In the genomic region with DNA sequence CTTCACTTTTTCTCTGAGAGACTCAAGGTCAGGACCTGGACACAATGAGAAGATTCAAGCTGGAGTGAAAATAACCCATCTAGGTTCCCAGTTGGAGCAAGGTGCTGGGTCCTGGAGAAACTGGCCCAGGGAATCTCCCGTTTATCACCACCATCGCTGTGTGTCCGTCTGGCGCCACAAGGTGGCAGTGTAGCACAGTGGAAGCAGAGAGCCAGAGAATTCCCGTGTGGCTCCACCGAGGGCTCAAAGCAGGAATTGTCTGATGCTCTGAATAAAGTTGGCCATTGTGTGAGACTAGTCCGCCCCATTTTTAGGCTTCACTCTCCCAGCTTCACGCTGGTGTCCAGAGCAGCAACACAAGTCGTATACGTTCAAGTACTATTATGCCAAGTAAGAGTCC, we compare ENCODE assay signal across 9 mouse cellular contexts. TPM values are rescaled to one million over a fixed set of nuclear protein-coding genes. Genes with fewer than 3 reads are reported as not detected.
DNase-seq lines count a peak whose midpoint lies in the region; ATAC-seq lines count a peak whose summit lies in the region.
"Had no signal": no experiment of that assay in that cellular context is flagged by ENCODE, and none has a peak within 500 bp of the region (broad histone marks: within the 10 kb centered on the region; RNA-seq: fewer than 3 reads in every experiment).

No protein-coding gene starts in this region.

- H3K4me3 ChIP-seq in forebrain, embryonic 11.5 days (ENCODE audit: low read depth, low read length) = no peak overlapping the region
- no peak overlapping the region for H3K4me3 ChIP-seq in hindbrain, embryonic 12.5 days

- no peak overlapping the region for H3K27ac ChIP-seq in forebrain, embryonic 11.5 days (ENCODE audit: low read depth, low read length)
- H3K27ac ChIP-seq in hindbrain, embryonic 12.5 days = no peak overlapping the region

- no peak overlapping the region for H3K9ac ChIP-seq in forebrain, embryonic 11.5 days (ENCODE audit: low read length)
- no peak overlapping the region for H3K9ac ChIP-seq in hindbrain, embryonic 12.5 days

- peak; percentile 36 for DNase-seq in Muller cell, postnatal 12 days (ENCODE audit: inconsistent ontology term)
- DNase-seq in adrenal gland, postnatal 4 days (ENCODE audit: low spot score in 2 of 2) = peak; percentile 31 to 45
- peak; percentile 86 for DNase-seq in forebrain, embryonic 11.5 days (ENCODE audit: low spot score)
- peak; percentile 47 for DNase-seq in layer of hippocampus, adult 9-11 months
- DNase-seq in lung, postnatal 4 days = peak; percentile 43 to 64
- DNase-seq in right cerebral cortex, postnatal 4 days = peak; percentile 85

- H3K9me3 ChIP-seq in forebrain, embryonic 11.5 days (ENCODE audit: control insufficient read depth, low read length) = no peaks in the 10 kb centered on the region
- no peaks in the 10 kb centered on the region for H3K9me3 ChIP-seq in hindbrain, embryonic 12.5 days (replicated peaks)

- WGBS in forebrain, embryonic 11.5 days = 2% methylated on average over 10 of the region's 10 CpGs
- WGBS in hindbrain, embryonic 12.5 days = 4% methylated on average over 10 of the region's 10 CpGs

- H3K4me2 ChIP-seq in forebrain, embryonic 11.5 days (ENCODE audit: low read depth, low read length, severe bottlenecking) = no peak overlapping the region
- H3K4me2 ChIP-seq in hindbrain, embryonic 12.5 days (replicated peaks) = no peak overlapping the region

- H3K4me1 ChIP-seq in forebrain, embryonic 11.5 days (replicated peaks; ENCODE audit: control insufficient read depth, insufficient read depth, low read length) = no peaks in the 10 kb centered on the region
- H3K4me1 ChIP-seq in hindbrain, embryonic 12.5 days = no peaks in the 10 kb centered on the region

- H3K27me3 ChIP-seq in forebrain, embryonic 11.5 days (ENCODE audit: control insufficient read depth, insufficient read depth, low read length) = no peaks in the 10 kb centered on the region
- no peaks in the 10 kb centered on the region for H3K27me3 ChIP-seq in hindbrain, embryonic 12.5 days

- no peaks in the 10 kb centered on the region for H3K36me3 ChIP-seq in forebrain, embryonic 11.5 days (ENCODE audit: control insufficient read depth, insufficient read depth, low read length)
- H3K36me3 ChIP-seq in hindbrain, embryonic 12.5 days = no peaks in the 10 kb centered on the region

- ATAC-seq in forebrain, embryonic 11.5 days (replicated peaks; ENCODE audit: low FRiP score) = peak; percentile 55
- peak; percentile 60; the same call in 1 of the 2 replicates for ATAC-seq in hindbrain, embryonic 12.5 days (ENCODE audit: low FRiP score)
- no peak for ATAC-seq in erythroblast, adult 5-6 weeks (replicated peaks; ENCODE audit: low FRiP score, poor library complexity, severe bottlenecking)

RNA-seq across cellular contexts. Expression of a gene that starts 7.7 kb away (rescaled TPM):
- not detected for total RNA-seq in adrenal gland, postnatal 4 days (2021)
- not detected in 2 replicates for polyA plus RNA-seq in forebrain, embryonic 11.5 days (2014; fragmentation: Nextera tagmentation; extraction: Ambion mirVana)
- 0.50 and 0.57 TPM in 2 replicates for polyA plus RNA-seq in hindbrain, embryonic 12.5 days (2016; fragmentation: Nextera tagmentation; extraction: Ambion mirVana)
- not detected in 2 replicates for total RNA-seq in erythroblast, adult 5-6 weeks (2015; ENCODE audit: low replicate concordance)
- not detected in 2 replicates for total RNA-seq in erythroblast, adult 5-6 weeks (2017; ENCODE audit: low replicate concordance)
- polyA plus RNA-seq: lung, embryonic 16.5 days had no signal

RNA-seq across cellular contexts. Expression of a gene that starts 31.5 kb away (rescaled TPM):
- not detected for total RNA-seq in adrenal gland, postnatal 4 days (2021)
- polyA plus RNA-seq in forebrain, embryonic 11.5 days (2014; fragmentation: Nextera tagmentation; extraction: Ambion mirVana) = 0.31 and 0.51 TPM in 2 replicates
- polyA plus RNA-seq in hindbrain, embryonic 12.5 days (2016; fragmentation: Nextera tagmentation; extraction: Ambion mirVana) = 0.17 and 0.68 TPM in 2 replicates
- total RNA-seq in erythroblast, adult 5-6 weeks (2015; ENCODE audit: low replicate concordance) = not detected in 2 replicates
- total RNA-seq in erythroblast, adult 5-6 weeks (2017; ENCODE audit: low replicate concordance) = not detected in 2 replicates
- polyA plus RNA-seq: lung, embryonic 16.5 days had no signal

RNA-seq across cellular contexts. Expression of a gene that starts 48.9 kb away (rescaled TPM):
- total RNA-seq in adrenal gland, postnatal 4 days (2021) = not detected
- not detected in 2 replicates for polyA plus RNA-seq in forebrain, embryonic 11.5 days (2014; fragmentation: Nextera tagmentation; extraction: Ambion mirVana)
- polyA plus RNA-seq in hindbrain, embryonic 12.5 days (2016; fragmentation: Nextera tagmentation; extraction: Ambion mirVana) = not detected in 2 replicates
- not detected in 2 replicates for total RNA-seq in erythroblast, adult 5-6 weeks (2015; ENCODE audit: low replicate concordance)
- total RNA-seq in erythroblast, adult 5-6 weeks (2017; ENCODE audit: low replicate concordance) = not detected in 2 replicates
- polyA plus RNA-seq: lung, embryonic 16.5 days had no signal

Comparison
In these comparisons a context has a peak if more than half of its experiments do, and no peak if none do; other contexts are left out.
1. DNase-seq: peak in every context shown above with its lines; median percentile 86 in forebrain, embryonic 11.5 days; 85 in right cerebral cortex, postnatal 4 days; 54 in lung, postnatal 4 days; 47 in layer of hippocampus, adult 9-11 months; 38 in adrenal gland, postnatal 4 days; 36 in Muller cell, postnatal 12 days.